Mouse (Mus musculus) liver, embryonic 13.5 days (tissue): ENCODE measurements at regions not wholly inside any gene's neighbourhood (a gene's known extent, or its start where the extent isn't known, plus 50 kb on each side); places are given as distances from the start of the nearest gene placed in this dataset.

Experiments used
- ATAC-seq: fragments of 200-750 bp; cut with Nextera tagmentation; 2 replicates; pipeline ENCODE4 v1.8.0; 2017; ENCODE audit warnings: low read depth, mild to moderate bottlenecking, moderate number of reproducible peaks, moderate library complexity
- DNase-seq: peaks from one replicate; pipeline ENCODE4 v3.0.0; 2022
- H3K27ac ChIP-seq: fragments of 300-500 bp; sonication (generic); 2 replicates; pipeline ENCODE4 v1.5.1; 2015; ENCODE audit warnings: moderate library complexity, mild to moderate bottlenecking, inconsistent platforms
- H3K27me3 ChIP-seq: fragments of 300-500 bp; sonication (generic); 2 replicates; pipeline ENCODE4 v1.6.1; 2015; ENCODE audit warnings: mild to moderate bottlenecking, inconsistent platforms
- H3K36me3 ChIP-seq: fragments of 300-500 bp; sonication (generic); 2 replicates; pipeline ENCODE4 v1.6.1; 2015; ENCODE audit warnings: mild to moderate bottlenecking, inconsistent platforms
- H3K4me1 ChIP-seq: fragments of 300-500 bp; sonication (generic); replicated peaks from 2 replicates; pipeline ENCODE4 v1.6.1; 2015; ENCODE audit warnings: inconsistent platforms
- H3K4me2 ChIP-seq: fragments of 300-500 bp; sonication (generic); 2 replicates; pipeline ENCODE4 v1.6.1; 2015; ENCODE audit warnings: inconsistent platforms, mild to moderate bottlenecking, moderate library complexity
- H3K4me3 ChIP-seq: fragments of 300-500 bp; sonication (generic); replicated peaks from 2 replicates; pipeline ENCODE4 v1.5.1; 2015; ENCODE audit warnings: mild to moderate bottlenecking, inconsistent platforms
- H3K9ac ChIP-seq: fragments of 300-500 bp; sonication (generic); 2 replicates; pipeline ENCODE4 v1.6.1; 2015; ENCODE audit warnings: mild to moderate bottlenecking, inconsistent platforms
- H3K9me3 ChIP-seq: fragments of 300-500 bp; sonication (generic); replicated peaks from 2 replicates; pipeline ENCODE4 v1.6.1; 2016; ENCODE audit warnings: inconsistent platforms
- WGBS: fragments of 180-500 bp; shearing (Covaris S2); methylation state at CpG from one replicate; pipeline ENCODE4 v1.1.7; 2015; ENCODE audit not compliant: insufficient replicate concordance; 5-methylcytosine and 5-hydroxymethylcytosine counted together

DNA sequence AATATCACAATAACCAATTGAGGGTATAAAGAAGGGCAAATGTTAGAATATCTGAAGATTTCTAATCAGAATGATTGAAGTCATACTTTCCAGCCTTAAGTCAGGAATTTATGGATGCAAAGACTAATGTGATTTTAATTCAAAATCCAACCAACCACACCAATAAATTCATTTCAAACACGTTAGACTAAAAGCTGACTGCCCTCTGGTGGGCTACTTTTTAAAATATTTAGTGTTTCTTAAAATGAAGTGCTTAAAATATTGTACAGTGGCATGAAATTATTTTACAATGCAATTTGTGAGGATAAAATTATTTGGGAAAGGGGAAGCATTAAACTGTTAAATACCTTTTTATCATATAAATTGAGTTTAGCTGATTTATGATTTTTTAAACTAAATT is 154.4 kb upstream of the Sp4 start:
- DNase-seq (no peak), ATAC-seq (no peak)
- Histone ChIP-seq H3K27ac (no peak overlapping the region), H3K9ac (no peak overlapping the region), H3K4me1 (no peaks in the 10 kb centered on the region), H3K27me3 (peaks cover 26% of the 10 kb centered on the region), H3K9me3 (no peaks in the 10 kb centered on the region), H3K4me2 (no peak overlapping the region), H3K36me3 (no peaks in the 10 kb centered on the region), H3K4me3 (no peak overlapping the region)
- 35% methylated on average over 1 of the region's 1 CpGs for WGBS

DNA sequence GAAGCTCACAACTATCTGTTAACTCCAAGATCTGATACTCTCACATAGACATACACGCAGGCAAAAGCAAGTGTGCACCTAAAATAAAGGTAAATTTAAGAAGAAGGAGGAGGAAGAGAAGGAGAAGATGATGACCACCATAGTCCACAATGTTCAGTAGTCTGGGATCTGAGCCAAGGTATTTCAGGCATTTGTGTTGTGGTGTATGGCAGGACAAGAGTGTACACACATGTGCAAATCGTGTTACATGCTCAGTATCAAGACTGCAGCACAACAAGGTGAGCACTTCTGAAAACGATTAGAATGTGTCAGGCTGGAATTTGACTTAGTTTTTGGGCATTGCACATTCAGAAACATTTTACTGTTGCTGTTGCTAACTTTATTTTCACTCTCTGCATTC is 138.4 kb upstream of the Sp4 start:
- DNase-seq (no peak), ATAC-seq (no peak)
- H3K9me3 ChIP-seq = no peaks in the 10 kb centered on the region
- H3K27me3 ChIP-seq = no peaks in the 10 kb centered on the region
- H3K36me3 ChIP-seq = no peaks in the 10 kb centered on the region
- H3K27ac ChIP-seq = no peak overlapping the region
- no peak overlapping the region for H3K4me2 ChIP-seq
- H3K9ac ChIP-seq = no peak overlapping the region
- WGBS = 48% methylated on average over 3 of the region's 3 CpGs
- H3K4me1 ChIP-seq = no peaks in the 10 kb centered on the region; the same call in 1 of the 2 replicates
- H3K4me3 ChIP-seq = no peak overlapping the region

DNA sequence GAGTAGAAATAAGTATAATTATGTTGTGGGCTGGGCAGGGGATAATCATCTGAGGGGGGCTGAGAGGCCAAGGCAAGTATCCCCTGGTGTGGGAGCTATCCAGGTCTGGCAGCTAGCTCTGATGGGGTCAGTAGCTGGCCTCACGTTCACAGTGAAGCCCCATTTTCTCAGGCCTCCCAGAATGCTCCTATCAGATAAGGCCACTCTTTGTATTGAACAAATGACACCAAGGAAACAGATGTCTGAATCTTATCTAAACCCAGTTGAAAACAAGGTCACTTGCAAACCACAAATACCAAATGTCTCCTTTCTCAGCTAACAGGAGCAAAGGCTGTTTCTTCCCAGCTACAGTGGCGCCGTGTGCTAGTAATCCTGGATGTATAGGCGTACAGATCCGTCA is 137.6 kb upstream of the Sp4 start:
- peak; percentile 36; the same call in 1 of the 2 replicates for ATAC-seq

DNA sequence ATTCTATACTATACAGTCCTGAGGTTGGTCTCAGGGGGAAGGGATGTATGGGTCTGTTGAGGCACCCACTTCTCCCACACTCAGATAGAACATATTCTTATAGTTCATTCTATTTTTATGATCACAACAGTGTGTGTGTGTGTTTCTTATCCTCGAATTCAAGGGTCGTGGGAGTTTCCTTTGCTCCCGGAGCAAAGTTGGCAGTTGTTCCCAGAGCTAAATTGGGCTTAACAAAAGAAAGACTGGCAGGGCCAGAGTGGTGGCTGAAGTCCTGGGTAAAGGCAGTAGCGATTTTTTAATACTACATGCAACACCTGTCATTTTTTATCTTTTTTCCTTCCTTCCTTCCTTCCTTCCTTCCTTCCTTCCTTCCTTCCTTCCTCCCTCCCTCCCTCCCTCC is 131.5 kb upstream of the Sp4 start:
- H3K36me3 ChIP-seq = no peaks in the 10 kb centered on the region
- H3K4me2 ChIP-seq = no peak overlapping the region
- H3K4me3 ChIP-seq = no peak overlapping the region
- H3K27me3 ChIP-seq = no peaks in the 10 kb centered on the region
- WGBS = 62% methylated on average over 4 of the region's 4 CpGs
- H3K4me1 ChIP-seq = no peaks in the 10 kb centered on the region
- no peak overlapping the region for H3K9ac ChIP-seq
- no peak for ATAC-seq
- H3K9me3 ChIP-seq = no peaks in the 10 kb centered on the region
- H3K27ac ChIP-seq = no peak overlapping the region
- DNase-seq = no peak

More for the DNA sequence above, 137.6 kb upstream of the Sp4 start:
- Histone ChIP-seq H3K27me3 (no peaks in the 10 kb centered on the region), H3K27ac (no peak overlapping the region), H3K4me3 (no peak overlapping the region), H3K4me1 (no peaks in the 10 kb centered on the region; the same call in 1 of the 2 replicates), H3K4me2 (no peak overlapping the region), H3K9me3 (no peaks in the 10 kb centered on the region), H3K36me3 (no peaks in the 10 kb centered on the region), H3K9ac (no peak overlapping the region)
- WGBS = 22% methylated on average over 5 of the region's 5 CpGs
- DNase-seq = no peak

DNA sequence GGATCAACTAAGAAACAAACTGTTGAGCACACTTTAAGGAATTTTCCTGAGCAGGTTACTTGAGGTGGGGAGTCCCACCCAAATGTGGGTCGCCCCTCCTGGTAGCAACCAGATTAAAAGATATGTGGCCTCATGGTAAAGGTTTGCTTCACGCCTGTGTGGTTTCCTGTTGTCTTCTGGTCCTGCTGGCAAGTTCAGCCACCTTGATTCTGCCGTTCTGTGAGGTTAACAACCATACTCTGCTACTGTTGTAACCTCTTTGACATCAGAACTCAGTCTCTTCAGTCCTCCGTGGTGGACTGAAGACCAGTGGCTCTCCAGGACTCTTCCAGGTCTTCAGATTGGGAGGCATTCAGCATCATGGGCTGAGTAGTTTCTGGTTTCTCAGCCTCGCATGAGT is 127.1 kb upstream of the Sp4 start:
- no peak overlapping the region for H3K4me3 ChIP-seq
- H3K4me1 ChIP-seq = no peaks in the 10 kb centered on the region
- no peaks in the 10 kb centered on the region for H3K27me3 ChIP-seq
- no peaks in the 10 kb centered on the region for H3K9me3 ChIP-seq
- 33% methylated on average over 5 of the region's 5 CpGs for WGBS
- ATAC-seq (no peak), DNase-seq (no peak)
- H3K9ac ChIP-seq = no peak overlapping the region
- H3K4me2 ChIP-seq = no peak overlapping the region
- no peak overlapping the region for H3K27ac ChIP-seq
- no peaks in the 10 kb centered on the region for H3K36me3 ChIP-seq

DNA sequence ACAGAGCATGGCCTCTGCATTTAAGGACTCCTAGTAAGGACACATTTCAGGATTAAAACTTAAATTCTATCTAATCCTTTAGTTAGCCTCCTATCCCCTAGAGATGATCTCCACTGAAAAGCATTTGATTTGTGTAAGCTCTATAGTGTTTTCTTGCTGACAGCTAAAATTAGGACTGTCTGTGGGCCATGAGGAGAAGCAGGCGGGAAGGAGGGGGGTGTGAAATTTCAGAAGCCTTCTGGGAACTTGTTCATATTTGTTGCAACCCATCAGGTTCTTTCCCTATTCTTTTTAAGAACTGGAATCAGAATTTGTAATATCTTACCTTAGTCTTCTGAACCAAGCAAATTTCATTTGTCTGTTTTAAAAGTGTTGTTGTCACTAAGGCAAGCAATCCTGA is 114.7 kb upstream of the Sp4 start:
- Histone ChIP-seq H3K27ac (no peak overlapping the region), H3K9ac (no peak overlapping the region), H3K4me1 (no peaks in the 10 kb centered on the region), H3K4me3 (no peak overlapping the region), H3K9me3 (no peaks in the 10 kb centered on the region), H3K36me3 (no peaks in the 10 kb centered on the region), H3K4me2 (no peak overlapping the region), H3K27me3 (no peaks in the 10 kb centered on the region)
- ATAC-seq (no peak), DNase-seq (no peak)
- 50% methylated on average over 1 of the region's 1 CpGs for WGBS

DNA sequence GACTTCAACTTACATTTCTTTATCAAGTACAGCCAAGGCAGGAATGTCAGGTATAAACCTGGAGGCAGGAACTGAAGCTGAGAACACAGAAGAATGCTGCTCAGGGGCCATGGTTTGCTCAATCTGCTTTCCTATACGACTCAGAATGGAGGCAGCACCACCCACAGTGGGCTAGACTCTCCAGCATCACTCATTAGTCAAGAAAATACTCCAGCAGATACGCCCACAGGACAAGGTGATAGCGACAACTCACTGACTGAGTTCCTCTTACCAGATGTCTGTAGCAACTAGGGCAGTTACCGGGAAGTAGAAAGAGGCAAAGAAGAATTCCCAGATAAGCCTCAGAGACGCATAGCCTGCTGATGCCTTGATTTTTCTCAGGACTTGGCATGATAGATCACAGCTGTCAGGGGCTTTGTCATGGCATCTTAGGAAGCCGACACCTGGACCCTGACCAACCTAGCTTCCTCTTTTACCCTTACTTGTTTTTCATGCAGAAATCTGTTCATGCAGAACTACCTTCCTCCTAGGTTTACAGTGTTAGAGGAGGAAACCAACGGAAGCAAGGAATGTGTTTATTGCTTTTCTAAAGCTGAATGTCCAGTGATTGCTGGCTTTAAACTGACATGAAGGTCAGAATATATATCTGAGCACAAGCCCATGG is 110.7 kb upstream of the Sp4 start:
- no peaks in the 10 kb centered on the region for H3K4me1 ChIP-seq
- H3K27me3 ChIP-seq = no peaks in the 10 kb centered on the region
- H3K27ac ChIP-seq = no peak overlapping the region
- no peak overlapping the region for H3K4me2 ChIP-seq
- H3K36me3 ChIP-seq = no peaks in the 10 kb centered on the region
- H3K9ac ChIP-seq = no peak overlapping the region
- no peaks in the 10 kb centered on the region for H3K9me3 ChIP-seq
- no peak for ATAC-seq
- DNase-seq = no peak
- 35% methylated on average over 7 of the region's 7 CpGs for WGBS
- no peak overlapping the region for H3K4me3 ChIP-seq

DNA sequence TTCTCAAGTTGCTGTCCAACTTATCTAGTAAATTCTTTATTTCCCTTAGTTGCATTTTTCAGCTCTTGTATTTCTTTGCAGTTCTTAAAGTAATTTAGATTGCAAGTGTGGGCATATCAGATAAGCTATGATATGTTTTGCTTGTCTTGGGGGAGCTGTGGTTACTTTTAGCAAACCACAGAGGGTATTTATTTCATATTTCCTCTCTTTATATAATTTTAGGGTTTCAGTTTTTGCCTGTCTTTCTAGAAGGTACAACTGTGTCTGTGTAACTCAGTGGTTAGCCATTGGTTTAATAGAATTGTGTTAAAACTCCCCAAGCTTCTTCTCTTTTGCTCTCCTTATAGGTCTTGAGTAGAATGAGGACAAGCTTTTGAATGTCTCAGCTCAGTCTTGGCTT is 109.7 kb upstream of the Sp4 start:
- no peak for ATAC-seq
- Histone ChIP-seq H3K9me3 (no peaks in the 10 kb centered on the region), H3K4me1 (no peaks in the 10 kb centered on the region), H3K4me3 (no peak overlapping the region), H3K4me2 (no peak overlapping the region), H3K27me3 (no peaks in the 10 kb centered on the region), H3K27ac (no peak overlapping the region), H3K9ac (no peak overlapping the region), H3K36me3 (no peaks in the 10 kb centered on the region)
- DNase-seq = no peak

DNA sequence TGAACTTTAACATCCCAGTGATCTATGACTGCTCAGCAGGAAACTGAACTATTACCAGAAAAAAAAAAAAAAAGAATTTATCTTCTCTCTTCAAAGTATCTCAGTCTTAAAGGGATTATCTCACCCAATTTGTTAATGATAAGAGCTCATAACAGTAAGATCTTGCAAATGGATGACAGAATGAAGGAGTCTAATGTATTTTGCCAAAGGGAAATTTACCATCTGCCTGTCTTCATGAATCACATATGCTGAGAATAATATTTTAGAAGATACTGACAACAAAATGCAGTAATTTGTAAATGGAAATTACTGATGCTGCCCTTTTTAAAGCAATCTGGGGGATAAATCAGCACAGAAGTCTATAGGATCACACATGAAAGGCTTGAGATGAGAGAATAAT is 103.9 kb upstream of the Sp4 start:
- H3K4me2 ChIP-seq = no peak overlapping the region
- no peak for ATAC-seq
- H3K4me1 ChIP-seq = no peaks in the 10 kb centered on the region

DNA sequence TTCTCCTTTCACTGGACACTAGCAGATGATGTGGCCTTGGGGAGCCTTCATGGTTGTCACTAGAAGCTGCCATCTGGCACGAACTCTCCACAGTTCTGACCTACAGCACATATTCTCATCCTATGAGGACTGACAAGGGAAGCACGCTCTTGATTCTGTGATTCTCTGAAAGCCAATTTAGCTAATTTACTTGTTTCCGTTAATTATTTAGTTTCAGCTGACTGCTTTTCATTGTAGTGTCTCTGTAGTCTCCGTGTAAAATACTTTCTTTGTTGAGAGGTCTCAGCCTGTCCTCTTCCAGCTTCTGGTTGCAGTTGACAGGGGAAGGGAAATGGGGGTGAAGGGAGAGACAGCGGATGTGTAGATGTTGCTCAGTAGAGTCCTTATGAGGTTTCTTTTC is 102.9 kb upstream of the Sp4 start:
- Histone ChIP-seq H3K4me3 (no peak overlapping the region), H3K36me3 (no peaks in the 10 kb centered on the region), H3K27me3 (no peaks in the 10 kb centered on the region), H3K9me3 (no peaks in the 10 kb centered on the region), H3K9ac (no peak overlapping the region), H3K4me1 (no peaks in the 10 kb centered on the region), H3K4me2 (no peak overlapping the region), H3K27ac (no peak overlapping the region)
- 63% methylated on average over 5 of the region's 5 CpGs for WGBS
- DNase-seq (no peak), ATAC-seq (no peak)

More for the DNA sequence above, 103.9 kb upstream of the Sp4 start:
- no peak overlapping the region for H3K4me3 ChIP-seq
- no peaks in the 10 kb centered on the region for H3K9me3 ChIP-seq
- no peak overlapping the region for H3K9ac ChIP-seq
- H3K36me3 ChIP-seq = no peaks in the 10 kb centered on the region
- H3K27me3 ChIP-seq = no peaks in the 10 kb centered on the region
- no peak for DNase-seq
- H3K27ac ChIP-seq = no peak overlapping the region

DNA sequence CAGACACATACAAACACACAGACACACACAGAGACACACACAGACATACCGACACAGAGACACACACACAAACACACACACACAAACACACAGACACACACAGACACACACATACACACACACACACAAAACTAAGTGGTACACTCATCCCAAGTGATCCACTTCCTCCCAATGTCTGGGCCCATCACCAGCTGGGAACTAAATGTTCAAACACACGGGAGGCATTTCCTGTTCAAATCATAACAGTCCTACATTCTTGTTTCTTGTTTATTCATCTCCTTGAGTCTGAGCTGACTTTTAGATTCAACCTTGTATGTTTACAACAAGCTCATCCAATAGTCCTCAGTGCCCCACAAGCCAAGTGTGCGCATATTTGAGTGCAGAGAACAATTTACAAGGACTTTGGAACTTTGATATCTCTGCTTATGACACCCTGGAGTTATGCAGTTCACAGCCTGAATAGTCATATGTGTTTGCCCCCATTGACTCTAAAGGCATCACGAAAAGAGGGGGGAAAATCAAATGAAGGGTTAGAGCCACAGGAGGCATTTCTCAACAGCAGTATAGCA is 102.4 kb upstream of the Sp4 start:
- H3K27me3 ChIP-seq = no peaks in the 10 kb centered on the region
- H3K4me2 ChIP-seq = no peak overlapping the region
- no peaks in the 10 kb centered on the region for H3K36me3 ChIP-seq
- H3K4me3 ChIP-seq = no peak overlapping the region
- no peak for ATAC-seq
- no peak overlapping the region for H3K9ac ChIP-seq
- no peak for DNase-seq
- WGBS = 60% methylated on average over 4 of the region's 4 CpGs
- no peaks in the 10 kb centered on the region for H3K4me1 ChIP-seq
- no peaks in the 10 kb centered on the region for H3K9me3 ChIP-seq
- H3K27ac ChIP-seq = no peak overlapping the region

DNA sequence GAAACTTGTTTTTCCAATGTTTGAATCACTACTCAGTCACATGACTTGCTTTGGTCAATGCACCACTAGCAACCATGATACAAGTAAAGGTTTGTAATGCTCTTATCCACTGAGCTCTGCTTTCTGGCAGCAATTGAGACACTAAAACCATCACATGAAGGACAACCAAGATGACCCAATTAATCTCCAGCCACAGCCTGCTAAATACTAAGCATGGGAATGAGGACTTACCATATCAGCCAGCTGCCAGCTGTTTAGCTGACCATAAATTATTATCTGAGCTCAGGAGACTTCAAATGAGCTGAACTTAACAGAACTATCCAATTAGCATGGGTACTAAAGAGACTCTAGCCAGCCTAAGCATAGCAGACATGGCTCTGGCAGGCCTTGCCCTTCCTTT is 100.1 kb upstream of the Sp4 start:
- H3K27ac ChIP-seq = no peak overlapping the region
- no peaks in the 10 kb centered on the region for H3K9me3 ChIP-seq
- no peak overlapping the region for H3K4me2 ChIP-seq
- no peak overlapping the region for H3K4me3 ChIP-seq
- ATAC-seq = no peak
- no peak for DNase-seq
- no peaks in the 10 kb centered on the region for H3K4me1 ChIP-seq
- no peaks in the 10 kb centered on the region for H3K27me3 ChIP-seq
- no peak overlapping the region for H3K9ac ChIP-seq
- H3K36me3 ChIP-seq = no peaks in the 10 kb centered on the region
